Mouse (Mus musculus) yolk sac, embryonic 10.5 days (tissue): Measurements from ENCODE around the gene Myt1l.

Experiments used
- DNase-seq: peaks from one replicate; pipeline ENCODE4 v3.0.0-alpha.2; 2017; ENCODE audit warnings: low spot score

The Myt1l gene

DNA sequence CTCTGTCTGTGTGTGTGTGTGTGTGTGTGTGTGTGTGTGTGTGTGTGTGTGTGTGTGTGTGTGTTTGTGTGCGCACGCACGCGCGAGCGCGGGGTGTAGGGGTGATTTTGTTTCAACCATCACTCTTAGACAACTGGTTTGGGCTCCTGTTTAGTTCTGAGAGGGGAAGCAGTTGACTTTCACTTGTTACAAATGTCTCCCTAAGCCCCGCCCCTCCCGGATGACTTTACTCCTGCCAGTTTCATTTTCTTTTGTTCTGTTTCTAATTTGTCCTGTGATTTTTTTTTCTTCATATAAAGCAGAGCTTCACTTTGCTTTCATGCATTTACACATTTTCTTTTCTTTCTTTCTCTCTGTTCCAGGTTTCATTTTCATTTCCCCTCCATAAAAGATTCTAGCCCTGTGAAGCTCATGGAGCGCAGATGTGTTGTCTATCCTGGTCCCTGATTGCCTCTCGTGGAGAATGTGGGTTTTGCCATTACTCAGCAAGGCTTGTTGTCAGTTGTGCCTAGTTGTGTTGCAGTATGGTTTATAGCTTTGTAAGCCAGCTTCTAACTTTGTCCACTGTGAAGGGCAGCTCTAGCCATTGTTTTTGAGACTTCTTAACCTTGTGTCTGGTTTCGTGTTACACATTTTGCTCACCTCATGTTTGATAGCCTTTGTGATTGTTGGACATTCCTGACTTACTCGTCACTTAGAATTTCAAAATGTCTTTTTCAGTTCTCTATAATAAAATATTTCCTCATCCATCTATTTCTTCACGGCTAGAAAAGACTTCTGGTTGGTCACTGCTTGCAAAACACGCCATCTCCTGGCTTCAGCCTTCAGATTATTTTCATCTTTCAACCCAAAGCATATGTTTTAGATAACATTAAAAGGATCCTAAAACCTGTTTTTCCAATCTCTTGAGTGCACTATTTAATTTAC lies 184.9 kb downstream of the Myt1l start:
- DNase-seq = no peak

DNA sequence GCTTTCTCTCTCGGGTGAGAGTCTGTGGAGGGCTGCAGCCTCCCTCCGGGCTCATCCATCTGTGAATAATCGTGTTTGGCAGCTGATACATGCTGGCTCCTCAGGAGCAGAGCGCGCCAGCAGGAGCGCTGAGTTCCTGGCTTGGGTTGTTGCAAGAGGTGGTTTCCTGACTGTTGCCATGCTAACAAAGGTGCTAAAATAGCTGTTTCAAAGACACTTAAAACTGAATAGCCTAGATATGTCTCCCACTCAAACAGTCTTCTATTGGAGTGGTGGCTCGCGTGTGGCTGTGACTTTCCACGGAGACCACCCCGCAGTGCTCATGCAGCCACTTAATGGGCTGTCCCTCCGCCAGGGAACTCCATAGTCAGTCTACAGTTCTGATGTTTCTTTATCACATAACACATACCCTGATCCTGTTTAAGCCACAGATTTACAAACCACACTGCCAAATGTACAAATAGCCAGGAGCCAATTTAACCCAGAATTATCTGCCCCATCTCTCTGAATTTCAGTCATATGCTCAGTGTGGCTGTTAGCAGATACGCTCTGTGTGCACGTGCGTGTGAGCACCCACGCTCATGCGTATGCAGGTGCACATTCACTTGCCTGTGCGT lies 195.6 kb downstream of the Myt1l start:
- DNase-seq = no peak

DNA sequence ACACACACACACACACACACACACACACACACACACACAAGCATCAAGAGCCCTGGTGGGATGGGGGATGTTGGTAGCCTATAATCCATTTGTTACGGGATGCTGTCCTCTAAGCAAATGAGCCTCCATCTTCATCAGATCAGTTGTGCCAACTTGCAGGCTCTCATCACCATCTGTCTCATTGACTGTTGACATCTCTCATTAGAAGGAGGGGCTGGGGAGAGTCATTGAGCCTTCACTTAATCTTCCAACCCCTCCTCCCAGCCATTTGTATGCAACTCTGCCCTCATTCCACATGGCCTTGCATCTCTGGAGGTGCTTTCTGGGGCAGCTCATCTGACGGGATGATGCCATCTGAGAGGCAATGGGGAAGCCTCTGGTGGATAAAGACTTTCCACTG lies 200.1 kb downstream of the Myt1l start:
- no peak for DNase-seq

DNA sequence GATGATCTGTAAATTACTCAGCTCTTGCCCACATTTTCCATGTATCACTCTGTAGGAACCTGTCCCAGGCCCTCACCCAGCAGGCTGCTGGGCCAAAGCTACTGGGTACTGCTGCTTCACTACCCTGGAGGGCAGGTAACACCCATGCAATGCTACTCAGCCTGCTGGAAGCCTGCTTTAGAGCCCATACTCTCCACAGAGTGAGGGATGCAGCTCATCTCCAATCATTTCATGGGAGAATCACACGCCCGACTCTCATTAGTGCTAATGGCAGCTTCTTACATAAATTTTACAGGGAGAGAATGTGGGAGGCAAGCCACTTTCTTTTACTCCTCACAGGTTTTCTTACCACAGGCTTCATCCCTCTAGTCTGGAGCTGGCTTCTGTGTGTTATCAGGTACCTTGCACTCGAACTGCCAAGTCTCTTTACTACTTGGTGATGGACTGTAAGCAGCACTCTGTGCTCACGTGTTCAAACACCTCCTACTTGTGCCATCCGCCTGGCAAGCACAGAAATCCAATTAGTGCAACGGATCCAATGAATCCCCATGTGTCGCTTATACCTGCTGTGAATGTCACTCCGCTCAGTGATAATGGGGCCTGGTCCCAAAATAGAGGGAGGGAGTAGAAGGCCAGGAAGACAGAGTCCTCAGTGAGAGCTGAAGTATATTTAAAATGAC lies 212.3 kb downstream of the Myt1l start:
- DNase-seq = no peak

DNA sequence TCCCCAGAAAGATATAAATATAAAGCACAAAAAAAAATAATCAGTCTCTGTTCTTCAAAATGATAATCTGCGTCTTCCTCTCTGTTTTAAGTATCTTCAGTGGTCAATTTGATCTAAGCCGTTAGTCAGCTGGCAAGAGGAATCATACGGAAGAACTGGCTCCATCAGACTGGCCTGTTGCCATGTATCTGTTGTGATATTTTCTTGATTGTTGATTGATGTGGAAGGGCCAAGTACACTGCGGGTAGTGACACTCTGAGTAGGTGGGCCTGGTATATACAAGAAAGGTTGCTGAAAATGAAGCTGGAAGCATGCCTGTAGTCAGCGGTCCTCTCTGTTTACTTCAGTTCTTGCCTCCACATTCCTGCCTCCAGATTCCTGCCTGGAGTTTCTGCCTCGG lies 213.0 kb downstream of the Myt1l start:
- DNase-seq = no peak

GRCm38 (mm10) chr12:29750604-29751128 lies 222.5 kb downstream of the Myt1l start:
- no peak for DNase-seq

DNA sequence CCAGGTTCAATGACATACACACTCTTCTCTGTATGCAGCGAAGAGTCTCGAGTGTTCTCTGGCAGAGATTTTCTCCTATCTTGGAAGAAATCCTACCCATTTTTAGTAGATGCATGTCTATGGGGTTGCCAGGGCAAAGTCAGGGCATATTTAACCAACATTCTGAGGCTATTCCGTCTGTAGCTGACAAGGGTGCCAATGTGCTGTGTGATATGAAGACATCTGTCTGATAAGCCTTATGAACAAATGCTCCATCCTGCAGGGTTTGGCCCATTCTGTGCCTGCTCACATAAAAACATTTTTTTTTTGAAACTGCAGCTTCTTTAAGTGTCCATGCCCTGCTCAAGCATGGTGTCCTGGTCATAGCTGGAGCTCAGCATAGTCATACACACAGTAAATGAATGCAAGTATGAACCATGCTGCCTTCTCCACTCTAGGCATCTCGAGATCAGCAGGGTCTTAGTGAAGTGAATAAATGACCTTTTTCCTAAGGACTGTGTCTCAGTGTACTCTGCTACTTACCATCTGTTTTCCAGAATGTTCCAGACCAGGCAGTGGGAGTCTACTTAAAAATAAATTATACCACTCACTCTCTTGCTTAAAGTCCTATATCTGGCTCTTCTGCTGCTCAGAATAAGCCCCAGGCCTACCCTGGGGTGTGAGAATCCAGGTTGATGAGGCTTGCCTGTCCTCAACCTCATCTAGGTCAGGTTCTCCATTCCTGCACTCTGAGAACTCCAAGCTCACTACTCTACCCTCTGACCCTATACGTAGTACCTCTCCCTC lies 227.1 kb downstream of the Myt1l start:
- DNase-seq = no peak

DNA sequence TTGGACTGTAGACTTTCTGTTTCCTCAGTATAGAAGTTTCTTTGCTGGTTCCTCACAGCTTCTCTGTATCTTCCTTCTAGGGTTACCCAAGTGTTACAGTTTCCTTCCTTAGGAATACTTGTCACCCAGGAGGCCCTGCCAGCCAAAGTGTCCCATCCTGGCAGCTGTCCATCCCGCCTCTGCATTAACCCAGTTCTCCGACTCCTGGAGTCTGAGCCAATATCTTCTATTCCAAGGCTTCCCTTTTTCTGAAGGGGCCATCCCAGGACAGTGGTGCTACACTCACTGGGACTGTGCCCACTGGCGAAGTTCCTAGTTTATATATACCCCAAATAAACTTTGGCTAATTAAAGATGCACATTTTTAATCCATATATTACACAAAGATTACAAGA lies 227.7 kb downstream of the Myt1l start:
- DNase-seq = no peak

GRCm38 (mm10) chr12:29760611-29761010 lies 232.4 kb downstream of the Myt1l start:
- DNase-seq = no peak

GRCm38 (mm10) chr12:29766158-29766557 lies 238.0 kb downstream of the Myt1l start:
- no peak for DNase-seq

DNA sequence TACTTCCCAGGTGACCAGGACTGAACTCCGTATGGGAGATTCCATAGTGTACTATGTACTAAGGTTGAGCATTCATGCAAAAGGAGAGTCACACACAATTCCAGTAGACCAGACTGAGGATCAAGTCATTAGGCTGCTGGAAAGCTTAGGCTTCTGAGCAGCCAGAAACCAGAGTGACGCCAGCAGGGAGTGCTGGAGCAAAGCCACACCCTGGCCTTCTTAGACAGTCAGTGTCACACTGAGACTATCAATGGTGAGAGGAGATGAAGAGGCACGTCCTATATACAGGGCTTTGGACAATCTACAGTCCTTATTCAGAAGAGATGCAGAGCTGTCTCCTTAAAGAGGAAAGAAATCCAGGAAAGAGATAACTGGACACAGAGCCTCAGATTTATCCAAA lies 243.6 kb downstream of the Myt1l start:
- no peak for DNase-seq

GRCm38 (mm10) chr12:29772401-29772800 lies 244.2 kb downstream of the Myt1l start:
- no peak for DNase-seq

GRCm38 (mm10) chr12:29778901-29779300 lies 250.7 kb downstream of the Myt1l start:
- DNase-seq = no peak

GRCm38 (mm10) chr12:29789319-29790050 lies 261.3 kb downstream of the Myt1l start:
- DNase-seq = no peak

- DNase-seq = no peak
Observed at GRCm38 (mm10) chr12:29790051-29790386, 261.8 kb downstream of the Myt1l start.

- DNase-seq = no peak
Observed at GRCm38 (mm10) chr12:29792998-29793397, 264.8 kb downstream of the Myt1l start.

DNA sequence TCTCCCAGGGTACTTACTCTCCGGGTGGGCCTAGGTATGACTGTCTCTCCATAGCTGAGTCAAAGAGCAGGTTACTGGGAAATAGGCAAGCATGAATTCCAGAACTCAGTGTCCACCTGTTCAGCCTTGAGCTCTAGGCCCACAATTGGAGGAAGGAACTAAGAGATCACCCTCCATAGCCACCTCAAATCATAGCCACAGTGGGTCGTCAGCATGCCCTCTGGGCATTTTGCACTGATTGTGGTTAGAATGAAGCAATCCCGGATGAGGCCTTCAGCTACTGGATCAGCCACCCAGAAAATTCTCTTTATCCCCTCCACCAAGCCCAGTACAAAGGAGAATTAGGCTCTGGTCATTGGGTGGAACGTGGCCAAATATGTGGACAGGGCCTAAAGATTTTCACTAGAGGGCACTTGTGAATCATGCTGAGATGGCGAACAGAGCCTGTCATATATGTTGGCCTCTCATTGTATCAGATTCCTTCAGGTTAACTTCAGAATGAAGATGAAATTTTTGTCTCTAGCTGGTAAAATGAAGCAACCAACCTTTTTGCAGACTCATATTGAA lies 267.0 kb downstream of the Myt1l start:
- DNase-seq = no peak

DNA sequence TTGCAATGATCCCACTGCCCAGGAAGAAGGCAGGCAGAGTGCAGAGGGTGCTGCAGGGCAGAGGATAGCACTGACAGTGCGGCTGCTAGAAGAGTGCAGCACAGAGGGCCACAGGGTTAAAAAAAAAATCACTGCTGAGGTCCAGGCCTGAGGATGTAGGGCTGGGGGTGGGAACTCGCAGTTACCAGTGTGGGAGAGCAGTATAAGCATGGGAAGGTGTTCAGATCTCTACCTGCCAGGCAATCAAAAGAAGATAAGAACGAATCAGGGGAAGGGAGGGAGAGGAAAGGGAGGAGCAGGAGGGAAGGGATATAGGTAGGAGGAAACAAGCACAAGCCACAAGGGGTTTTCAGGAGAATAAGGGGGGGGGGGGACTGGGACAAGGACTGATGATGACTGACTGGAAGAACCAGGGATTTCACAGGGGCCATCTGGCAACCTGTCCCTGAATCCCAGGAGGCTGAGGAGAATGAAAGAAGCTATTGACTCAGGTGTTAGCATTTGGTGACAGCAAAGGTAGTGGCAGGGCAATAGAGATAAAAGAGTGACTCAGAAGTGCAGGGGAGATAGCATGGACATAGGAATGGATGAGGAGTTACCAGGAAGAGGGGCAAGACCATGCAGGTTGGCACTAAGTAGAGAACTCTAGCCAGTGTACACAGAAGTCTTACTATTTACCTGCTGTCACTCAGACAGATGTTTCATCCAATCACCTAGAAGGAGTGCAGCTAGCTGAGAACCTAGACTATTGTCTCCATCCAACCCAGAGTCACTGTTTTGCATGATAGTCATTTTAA lies 270.6 kb downstream of the Myt1l start:
- DNase-seq = no peak

GRCm38 (mm10) chr12:29806415-29806814 lies 278.2 kb downstream of the Myt1l start:
- DNase-seq = no peak

DNA sequence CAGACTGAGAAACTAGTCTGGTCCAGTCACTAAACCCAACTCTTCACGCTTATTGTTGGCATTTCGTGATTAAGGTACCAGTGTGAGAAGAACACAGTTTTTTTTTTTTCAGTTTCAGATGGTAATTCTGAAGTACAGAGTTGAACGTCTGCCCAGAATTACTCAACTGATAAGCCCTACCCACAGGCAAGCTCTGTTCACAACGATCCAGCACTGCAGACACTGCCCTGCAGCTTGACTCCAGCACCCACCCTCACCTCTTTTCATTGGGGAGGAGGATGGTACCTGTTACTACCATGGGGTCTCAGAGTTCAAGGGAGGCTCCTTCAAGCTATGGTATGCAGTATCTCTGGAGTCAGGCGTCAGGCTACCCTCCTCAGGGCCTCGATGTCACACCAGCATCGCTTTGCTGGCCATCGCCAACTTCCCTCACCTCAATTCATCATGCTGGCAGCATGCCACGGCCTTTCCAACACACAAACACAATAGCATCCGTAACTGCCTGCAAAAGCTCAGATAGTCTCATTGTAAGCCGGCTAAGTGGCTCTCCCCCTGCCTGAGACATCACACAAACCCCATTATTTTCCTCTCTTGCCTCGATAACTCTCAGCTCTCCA lies 281.5 kb downstream of the Myt1l start:
- no peak for DNase-seq
